Mouse (Mus musculus) midbrain, postnatal 0 days (tissue): Measurements from ENCODE around the gene Nxn. TPM values are rescaled to one million over a fixed set of nuclear protein-coding genes. Genes with fewer than 3 reads are reported as not detected.
A peak's percentile ranks its signal among the peaks of the same experiment; 100 is the strongest.

Experiments used
- ATAC-seq: fragments of 200-750 bp; cut with Nextera tagmentation; 2 replicates; pipeline ENCODE4 v1.8.0; 2017; ENCODE audit warnings: moderate number of reproducible peaks, mild to moderate bottlenecking, moderate TSS enrichment, moderate library complexity; ENCODE audit not compliant: low FRiP score
- DNase-seq: peaks from one replicate; pipeline ENCODE4 v3.0.0-alpha.2; 2015; ENCODE audit warnings: low spot score
- H3K27ac ChIP-seq: fragments of 300-500 bp; sonication (generic); 2 replicates; pipeline ENCODE4 v1.5.1; 2014; ENCODE audit warnings: low read depth, mild to moderate bottlenecking, low read length, mixed read lengths
- H3K27me3 ChIP-seq: fragments of 300-500 bp; sonication (generic); 2 replicates; pipeline ENCODE4 v1.6.1; 2014; ENCODE audit warnings: low read length, control low read depth, mixed read lengths; ENCODE audit not compliant: insufficient read depth
- H3K36me3 ChIP-seq: fragments of 300-500 bp; sonication (generic); 2 replicates; pipeline ENCODE4 v1.6.1; 2014; ENCODE audit warnings: low read length, control low read depth, mixed read lengths; ENCODE audit not compliant: insufficient read depth
- H3K4me1 ChIP-seq: fragments of 300-500 bp; sonication (generic); 2 replicates; pipeline ENCODE4 v1.6.1; 2014; ENCODE audit warnings: mild to moderate bottlenecking, control low read depth, antibody characterized with exemption, low read length, mixed read lengths; ENCODE audit not compliant: insufficient read depth
- H3K4me2 ChIP-seq: fragments of 300-500 bp; sonication (generic); 2 replicates; pipeline ENCODE4 v1.6.1; 2014; ENCODE audit warnings: low read depth, mild to moderate bottlenecking, low read length, mixed read lengths; ENCODE audit not compliant: poor library complexity, severe bottlenecking
- H3K4me3 ChIP-seq: fragments of 300-500 bp; sonication (generic); 2 replicates; pipeline ENCODE4 v1.5.1; 2014; ENCODE audit warnings: low read depth, mild to moderate bottlenecking, low read length, moderate library complexity
- H3K9ac ChIP-seq: fragments of 300-500 bp; sonication (generic); replicated peaks from 2 replicates; pipeline ENCODE4 v1.6.1; 2014; ENCODE audit warnings: mild to moderate bottlenecking, low read length, moderate library complexity, mixed read lengths; ENCODE audit not compliant: poor library complexity, severe bottlenecking
- H3K9me3 ChIP-seq: fragments of 300-500 bp; sonication (generic); 2 replicates; pipeline ENCODE4 v1.6.1; 2016; ENCODE audit warnings: low read length, control low read depth
- CTCF ChIP-seq: IDR thresholded peaks from 2 replicates; pipeline ENCODE4 v1.5.1; 2016; ENCODE audit warnings: antibody characterized with exemption, mild to moderate bottlenecking
- WGBS: fragments of 180-500 bp; shearing (Covaris S2); extraction: QIAGEN DNeasy Blood & Tissue Kit; methylation state at CpG from one replicate; pipeline ENCODE4 v1.1.7; 2014; 5-methylcytosine and 5-hydroxymethylcytosine counted together
- polyA plus RNA-seq: library from polyadenylated mRNA; unstranded; fragments of >200 nt; fragmentation: Nextera tagmentation; extraction: Ambion mirVana; gene quantifications from 2 replicates; pipeline ENCODE4 v1.2.1, GENCODE M21; 2015
- total RNA-seq: library from RNA; depleted of rRNA; stranded (reverse); fragments of >200 nt; gene quantifications from 2 replicates; pipeline ENCODE4 v1.2.3, GENCODE M21; 2014

Nxn gene
- total and polyA plus RNA-seq, 2 experiments from 2014 or later, result 15.2 to 32.2 TPM

GRCm38 (mm10) chr11:76297252-76297651 lies 101.7 kb downstream of the Nxn start:
- no peak for DNase-seq
- WGBS, result 46% methylated on average over 9 of the region's 9 CpGs
- Histone ChIP-seq H3K4me1 (peaks cover 3% of the 10 kb centered on the region; the same call in 1 of the 2 replicates), H3K4me2 (no peak overlapping the region), H3K36me3 (no peaks in the 10 kb centered on the region), H3K9ac (no peak overlapping the region), H3K4me3 (no peak overlapping the region), H3K27ac (no peak overlapping the region), H3K9me3 (no peaks in the 10 kb centered on the region), H3K27me3 (no peaks in the 10 kb centered on the region)
- ATAC-seq, result no peak
- TF ChIP-seq CTCF, result no peak

- no peak overlapping the region for H3K4me2 ChIP-seq
- DNase-seq (peak; percentile 47), ATAC-seq (no peak)
- no peaks in the 10 kb centered on the region for H3K27me3 ChIP-seq
- no peak overlapping the region for H3K27ac ChIP-seq
- no peak for TF ChIP-seq CTCF
- no peak overlapping the region for H3K4me3 ChIP-seq
- H3K36me3 ChIP-seq, result no peaks in the 10 kb centered on the region
- peaks cover 3% of the 10 kb centered on the region; the same call in 1 of the 2 replicates for H3K4me1 ChIP-seq
- WGBS, result 17% methylated on average over 9 of the region's 9 CpGs
- no peak overlapping the region for H3K9ac ChIP-seq
- no peaks in the 10 kb centered on the region for H3K9me3 ChIP-seq
These were observed 104.1 kb downstream of the Nxn start for GRCm38 (mm10) chr11:76294836-76295235.

GRCm38 (mm10) chr11:76294078-76294477 lies 104.9 kb downstream of the Nxn start:
- H3K9me3 ChIP-seq, result no peaks in the 10 kb centered on the region
- WGBS, result 34% methylated on average over 5 of the region's 5 CpGs
- H3K9ac ChIP-seq, result no peak overlapping the region
- no peak overlapping the region for H3K27ac ChIP-seq
- H3K4me1 ChIP-seq, result peaks cover 3% of the 10 kb centered on the region; the same call in 1 of the 2 replicates
- H3K27me3 ChIP-seq, result no peaks in the 10 kb centered on the region
- no peaks in the 10 kb centered on the region for H3K36me3 ChIP-seq
- no peak for TF ChIP-seq CTCF
- ATAC-seq, result no peak
- no peak overlapping the region for H3K4me2 ChIP-seq
- no peak for DNase-seq
- no peak overlapping the region for H3K4me3 ChIP-seq

GRCm38 (mm10) chr11:76292831-76293230 lies 106.1 kb downstream of the Nxn start:
- H3K27me3 ChIP-seq, result no peaks in the 10 kb centered on the region
- no peak overlapping the region for H3K27ac ChIP-seq
- no peaks in the 10 kb centered on the region for H3K9me3 ChIP-seq
- ATAC-seq, result no peak
- no peak overlapping the region for H3K4me2 ChIP-seq
- H3K36me3 ChIP-seq, result no peaks in the 10 kb centered on the region
- no peak for DNase-seq
- WGBS, result 57% methylated on average over 6 of the region's 6 CpGs
- no peak for TF ChIP-seq CTCF
- no peak overlapping the region for H3K9ac ChIP-seq
- H3K4me3 ChIP-seq, result no peak overlapping the region
- peaks cover 3% of the 10 kb centered on the region; the same call in 1 of the 2 replicates for H3K4me1 ChIP-seq

GRCm38 (mm10) chr11:76292398-76292797 lies 106.5 kb downstream of the Nxn start:
- no peak overlapping the region for H3K4me2 ChIP-seq
- no peak for TF ChIP-seq CTCF

GRCm38 (mm10) chr11:76291960-76292359 lies 107.0 kb downstream of the Nxn start:
- DNase-seq (no peak), ATAC-seq (no peak)
- Histone ChIP-seq H3K36me3 (no peaks in the 10 kb centered on the region), H3K27ac (no peak overlapping the region), H3K9ac (no peak overlapping the region), H3K27me3 (no peaks in the 10 kb centered on the region), H3K4me3 (no peak overlapping the region), H3K9me3 (no peaks in the 10 kb centered on the region), H3K4me1 (peaks cover 3% of the 10 kb centered on the region; the same call in 1 of the 2 replicates), H3K4me2 (no peak overlapping the region)
- 75% methylated on average over 4 of the region's 4 CpGs for WGBS
- TF ChIP-seq CTCF, result no peak

More at GRCm38 (mm10) chr11:76292398-76292797, 106.5 kb downstream of the Nxn start:
- Histone ChIP-seq H3K4me3 (no peak overlapping the region), H3K27ac (no peak overlapping the region), H3K4me1 (peaks cover 3% of the 10 kb centered on the region; the same call in 1 of the 2 replicates), H3K9me3 (no peaks in the 10 kb centered on the region), H3K27me3 (no peaks in the 10 kb centered on the region), H3K36me3 (no peaks in the 10 kb centered on the region), H3K9ac (no peak overlapping the region)
- ATAC-seq (no peak), DNase-seq (no peak)
- 83% methylated on average over 15 of the region's 15 CpGs for WGBS
